In the genomic region with DNA sequence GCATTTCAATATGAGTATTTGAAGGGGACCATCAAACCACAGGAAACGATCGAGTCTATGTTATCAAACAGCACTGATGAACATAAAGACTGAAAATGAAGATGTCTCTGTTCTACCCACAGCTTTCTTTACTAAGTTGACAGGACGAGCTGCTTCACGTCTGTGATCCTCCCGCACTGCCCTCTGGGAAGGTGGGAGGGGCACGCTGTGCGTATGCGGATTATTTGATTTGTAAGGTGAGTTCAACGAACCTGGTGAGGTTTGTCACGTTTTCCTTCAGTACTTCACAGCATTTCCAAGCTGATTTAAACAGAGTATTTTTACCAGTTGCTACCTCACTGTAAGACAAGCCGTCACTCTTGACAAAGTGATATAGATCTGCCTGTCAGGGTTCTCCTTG, we compare ENCODE assay signal across 27 mouse cellular contexts.
"Had no signal": no experiment of that assay in that cellular context is flagged by ENCODE, and none has a peak within 500 bp of the region (broad histone marks: within the 10 kb centered on the region; RNA-seq: fewer than 3 reads in every experiment).

No protein-coding gene starts in this region.

- ATAC-seq: forebrain, embryonic 13.5 days; forebrain, embryonic 14.5 days; forebrain, embryonic 15.5 days; forebrain, embryonic 16.5 days; forebrain, postnatal 0 days had no signal

- DNase-seq: cerebellum, adult 8-10 months; cerebellum, adult 9-10 months; cerebellum, adult 9-11 months; cerebellum, postnatal 10 days; cerebellum, postnatal 14 days; cerebellum, postnatal 25 days; cerebellum, postnatal 36 days; embryo, embryonic 11 days; forebrain, postnatal 0 days; gastrocnemius, adult 2 months; gastrocnemius, postnatal 10 days; gastrocnemius, postnatal 14 days; gastrocnemius, postnatal 25 days; gastrocnemius, postnatal 36 days; heart, adult 18-20 months; heart, adult 2 months had no signal

- H3K4me2 ChIP-seq: embryonic facial prominence, embryonic 12.5 days; embryonic facial prominence, embryonic 13.5 days; embryonic facial prominence, embryonic 15.5 days; forebrain, embryonic 12.5 days; forebrain, embryonic 13.5 days; forebrain, embryonic 15.5 days had no signal

- H3K4me3 ChIP-seq: embryonic facial prominence, embryonic 10.5 days; embryonic facial prominence, embryonic 12.5 days; embryonic facial prominence, embryonic 13.5 days; embryonic facial prominence, embryonic 15.5 days; erythroblast, embryonic 14.5 days; forebrain, embryonic 10.5 days; forebrain, embryonic 12.5 days; forebrain, embryonic 13.5 days; forebrain, embryonic 15.5 days; gastrocnemius, adult 2 months; heart, adult 2 months had no signal

- H3K27ac ChIP-seq: embryonic facial prominence, embryonic 10.5 days; embryonic facial prominence, embryonic 12.5 days; embryonic facial prominence, embryonic 13.5 days; embryonic facial prominence, embryonic 15.5 days; forebrain, embryonic 10.5 days; forebrain, embryonic 12.5 days; forebrain, embryonic 13.5 days; forebrain, embryonic 15.5 days; gastrocnemius, adult 2 months; heart, adult 2 months had no signal

- H3K9me3 ChIP-seq: embryonic facial prominence, embryonic 10.5 days; embryonic facial prominence, embryonic 12.5 days; embryonic facial prominence, embryonic 13.5 days; embryonic facial prominence, embryonic 15.5 days; forebrain, embryonic 10.5 days; forebrain, embryonic 12.5 days; forebrain, embryonic 13.5 days; forebrain, embryonic 15.5 days had no signal

- H3K27me3 ChIP-seq: embryonic facial prominence, embryonic 12.5 days; embryonic facial prominence, embryonic 15.5 days; forebrain, embryonic 12.5 days; forebrain, embryonic 13.5 days; forebrain, embryonic 15.5 days had no signal

- H3K9ac ChIP-seq: embryonic facial prominence, embryonic 12.5 days; embryonic facial prominence, embryonic 13.5 days; embryonic facial prominence, embryonic 15.5 days; forebrain, embryonic 12.5 days; forebrain, embryonic 13.5 days; forebrain, embryonic 15.5 days; forebrain, postnatal 0 days had no signal

- H3K4me1 ChIP-seq: embryonic facial prominence, embryonic 10.5 days; embryonic facial prominence, embryonic 12.5 days; forebrain, embryonic 10.5 days; forebrain, embryonic 12.5 days; forebrain, embryonic 13.5 days; forebrain, embryonic 15.5 days had no signal

- H3K36me3 ChIP-seq: embryonic facial prominence, embryonic 10.5 days; embryonic facial prominence, embryonic 12.5 days; embryonic facial prominence, embryonic 13.5 days; embryonic facial prominence, embryonic 15.5 days; forebrain, embryonic 10.5 days; forebrain, embryonic 12.5 days; forebrain, embryonic 15.5 days had no signal
